Mouse (Mus musculus) WW6 (cell line): ENCODE data around the gene Olfr122.

Source experiments
- DNase-seq: peaks from one replicate; pipeline ENCODE4 v3.0.0-alpha.2; 2013; ENCODE audit warnings: low read depth, low spot score

The Olfr122 gene

GRCm38 (mm10) chr17:37768307-37768706 lies at the start of gene Olfr122:
Gene Olfr122, plus strand, starts transcription at chr17:37768607.
- no peak for DNase-seq

GRCm38 (mm10) chr17:37721508-37721907 lies 46.9 kb upstream of the Olfr122 start, which contains the start of gene Olfr120:
Gene Olfr120, plus strand, starts transcription at chr17:37721808.
- no peak for DNase-seq

GRCm38 (mm10) chr17:37738070-37738469 lies 30.3 kb upstream of the Olfr122 start:
- peak; percentile 1 for DNase-seq

- no peak for DNase-seq
These were observed 24.8 kb downstream of the Olfr122 start, which contains the start of gene Olfr123 for GRCm38 (mm10) chr17:37793229-37793628. Gene Olfr123, plus strand, starts transcription at chr17:37793529.

GRCm38 (mm10) chr17:37799588-37799987 lies 31.2 kb downstream of the Olfr122 start, which contains the start of gene Olfr124:
Gene Olfr124, plus strand, starts transcription at chr17:37799888.
- DNase-seq: no peak
